ENCODE assay signal across 9 mouse cellular contexts in the genomic region with DNA sequence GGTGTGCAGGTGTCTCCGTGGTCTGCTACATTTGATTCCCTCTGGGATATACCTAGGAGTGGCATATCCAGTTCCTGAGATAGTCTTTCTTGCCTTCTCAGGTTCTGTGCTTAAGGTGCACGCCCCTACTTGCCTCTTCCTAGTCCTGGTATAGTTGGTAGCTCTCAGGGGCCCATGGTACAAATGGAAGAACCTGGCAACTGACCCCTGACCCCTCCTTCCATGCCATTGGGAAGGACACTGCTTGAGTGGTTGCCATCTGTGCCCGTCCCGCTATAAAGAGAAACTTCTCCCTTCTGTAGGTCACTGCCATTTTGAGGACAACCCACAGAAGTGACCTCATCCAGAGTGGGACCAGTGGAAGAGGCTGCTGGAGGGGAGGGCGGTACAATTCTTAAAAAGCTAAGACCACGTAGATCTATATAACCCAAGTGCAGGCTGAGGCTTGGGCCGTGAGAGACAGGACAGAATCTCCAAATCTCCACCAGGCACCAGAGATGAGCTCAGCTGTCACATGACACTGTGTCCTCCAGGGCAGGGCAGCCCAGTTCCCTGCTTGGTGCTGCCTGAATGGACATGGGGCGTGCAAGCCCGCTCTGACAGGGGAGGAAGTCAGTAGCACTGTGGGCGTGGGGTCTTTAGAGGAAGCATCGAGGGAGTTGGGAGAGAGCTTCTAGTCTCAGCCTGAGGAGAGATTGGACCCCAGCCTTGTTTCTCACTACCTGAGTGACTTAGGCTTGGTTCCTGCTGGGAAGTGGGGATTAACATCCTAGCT. TPM values are rescaled to one million over a fixed set of nuclear protein-coding genes. Genes with fewer than 3 reads are reported as not detected.
DNase-seq lines count a peak whose midpoint lies in the region; ATAC-seq and TF ChIP-seq lines count a peak whose summit lies in the region.
"Had no signal": no experiment of that assay in that cellular context is flagged by ENCODE, and none has a peak within 500 bp of the region (broad histone marks: within the 10 kb centered on the region; RNA-seq: fewer than 3 reads in every experiment).

No protein-coding gene starts in this region.

- no peaks in the 10 kb centered on the region for H3K36me3 ChIP-seq in kidney, adult 2 months (ENCODE audit: control insufficient read depth, insufficient read depth, low read length)
- H3K36me3 ChIP-seq in kidney, embryonic 14.5 days (ENCODE audit: control insufficient read depth, insufficient read depth, low read length), result no peaks in the 10 kb centered on the region
- H3K36me3 ChIP-seq in forebrain, embryonic 15.5 days, result peaks cover 18% of the 10 kb centered on the region

- H3K27ac ChIP-seq in kidney, adult 2 months (ENCODE audit: insufficient read depth, low read depth, low read length), result no peak overlapping the region
- H3K27ac ChIP-seq in kidney, embryonic 14.5 days (ENCODE audit: low read depth, low read length), result no peak overlapping the region
- H3K27ac ChIP-seq in bone marrow, adult 2 months (ENCODE audit: control insufficient read depth, insufficient read depth, low read depth, low read length, poor library complexity), result no peak overlapping the region
- H3K27ac ChIP-seq in forebrain, embryonic 15.5 days (replicated peaks), result peak overlapping the region; percentile 68

- H3K27me3 ChIP-seq in kidney, adult 2 months (replicated peaks; ENCODE audit: control insufficient read depth, insufficient read depth, low read length), result no peaks in the 10 kb centered on the region
- no peaks in the 10 kb centered on the region for H3K27me3 ChIP-seq in kidney, embryonic 14.5 days (ENCODE audit: control insufficient read depth, insufficient read depth, low read length)
- no peaks in the 10 kb centered on the region for H3K27me3 ChIP-seq in forebrain, embryonic 15.5 days
- H3K27me3 ChIP-seq: Patski had no signal

- TF ChIP-seq POLR2A in kidney, adult 2 months (IDR thresholded peaks at IDR 0.05; ENCODE audit: low read depth, low read length), result no peak
- 0 out of 2 replicates have a peak, but pooled peaks have one; percentile 19 for TF ChIP-seq POLR2A in bone marrow, adult 2 months (IDR thresholded peaks at IDR 0.05; ENCODE audit: borderline replicate concordance, control insufficient read depth, low read depth, low read length)

- no peak overlapping the region for H3K4me2 ChIP-seq in kidney, embryonic 14.5 days (replicated peaks; ENCODE audit: low read depth, low read length)
- H3K4me2 ChIP-seq in forebrain, embryonic 15.5 days (replicated peaks), result no peak overlapping the region

- no peaks in the 10 kb centered on the region for H3K9me3 ChIP-seq in kidney, embryonic 14.5 days (ENCODE audit: control insufficient read depth, low read length)
- H3K9me3 ChIP-seq in forebrain, embryonic 15.5 days, result no peaks in the 10 kb centered on the region

- DNase-seq in kidney, adult 2 months, result peak; percentile 43
- DNase-seq in right cerebral cortex, postnatal 4 days, result no peak
- no peak for DNase-seq in layer of hippocampus, postnatal 25 days (ENCODE audit: extremely low spot score in 1 of 2, low spot score in 1 of 2)
- no peak for DNase-seq in retina, postnatal 1 day

- no peaks in the 10 kb centered on the region for H3K4me1 ChIP-seq in kidney, adult 2 months (ENCODE audit: control insufficient read depth, insufficient read depth, low read length)
- H3K4me1 ChIP-seq in kidney, embryonic 14.5 days (ENCODE audit: control insufficient read depth, insufficient read depth, low read length), result peaks cover 49% of the 10 kb centered on the region
- H3K4me1 ChIP-seq in bone marrow, adult 2 months (ENCODE audit: control insufficient read depth, insufficient read depth, low read length), result peaks cover 13% of the 10 kb centered on the region
- peaks cover 85% of the 10 kb centered on the region for H3K4me1 ChIP-seq in forebrain, embryonic 15.5 days

- 81% methylated on average over 11 of the region's 11 CpGs for WGBS in kidney, adult 2 months
- 72% methylated on average over 11 of the region's 11 CpGs for WGBS in kidney, embryonic 14.5 days
- WGBS in bone marrow, adult 2 months, result 51% methylated on average over 11 of the region's 11 CpGs
- WGBS in forebrain, embryonic 15.5 days, result 86% methylated on average over 11 of the region's 11 CpGs

- no peak overlapping the region for H3K9ac ChIP-seq in kidney, embryonic 14.5 days (ENCODE audit: low read depth, low read length)
- H3K9ac ChIP-seq in forebrain, embryonic 15.5 days (replicated peaks), result no peak overlapping the region

- TF ChIP-seq CTCF in kidney, adult 2 months (conservative IDR thresholded peaks at IDR 0.05; ENCODE audit: insufficient read depth, insufficient read length, low read depth, low read length), result no peak
- TF ChIP-seq CTCF in bone marrow, adult 2 months (IDR thresholded peaks at IDR 0.05; ENCODE audit: control insufficient read depth, insufficient read depth, low read length), result no peak

- ATAC-seq in kidney, embryonic 14.5 days (ENCODE audit: low FRiP score, low TSS enrichment), result no peak
- no peak for ATAC-seq in forebrain, embryonic 15.5 days (replicated peaks)
- peak; percentile 58 for ATAC-seq in megakaryocyte, adult 5-6 weeks (ENCODE audit: poor library complexity, severe bottlenecking)
- ATAC-seq: Patski had no signal

- no peak overlapping the region for H3K4me3 ChIP-seq in kidney, adult 2 months (ENCODE audit: insufficient read depth, low read depth, low read length)
- H3K4me3 ChIP-seq in kidney, embryonic 14.5 days (ENCODE audit: low read length), result no peak overlapping the region
- no peak overlapping the region for H3K4me3 ChIP-seq in bone marrow, adult 2 months (replicated peaks; ENCODE audit: control insufficient read depth, low read depth, low read length)
- no peak overlapping the region for H3K4me3 ChIP-seq in forebrain, embryonic 15.5 days

RNA-seq across cellular contexts. Expression of gene Kif21b, which starts 10.2 kb away (rescaled TPM):
- polyA plus RNA-seq in kidney, adult 2 months (2012; rRNA removed), result 1.3 and 4.2 TPM in 2 replicates
- polyA plus RNA-seq in kidney, embryonic 14.5 days (2014; fragmentation: Nextera tagmentation; extraction: Ambion mirVana), result 3.2 and 3.3 TPM in 2 replicates
- 22.5 and 40.5 TPM in 2 replicates for polyA plus RNA-seq in bone marrow, adult 2 months (2011; ENCODE audit: insufficient read depth, insufficient read length, low replicate concordance, missing spikeins)
- polyA plus RNA-seq in forebrain, embryonic 15.5 days (2015; fragmentation: Nextera tagmentation; extraction: Ambion mirVana), result 71.9 and 75.0 TPM in 2 replicates
- total RNA-seq in megakaryocyte, adult 5-6 weeks (2015), result 41.1 and 48.0 TPM in 2 replicates
- total RNA-seq in megakaryocyte, adult 5-6 weeks (2017), result 36.3 and 46.1 TPM in 2 replicates
- 10 to 100 TPM; 35.0 to 54.8 TPM for total RNA-seq in layer of hippocampus, postnatal 25 days (2021)
